Mouse (Mus musculus) cortical plate, adult 2 months (tissue): ENCODE data around the gene Pip5kl1.
A peak's percentile ranks its signal among the peaks of the same experiment; 100 is the strongest.

Experiments
- CTCF ChIP-seq: fragments of 200-500 bp; IDR thresholded peaks from 2 replicates; pipeline ENCODE4 v1.5.1; 2011; ENCODE audit warnings: mild to moderate bottlenecking, control low read depth, low read length; ENCODE audit not compliant: insufficient read depth; ENCODE audit errors: extremely low read depth
- POLR2A ChIP-seq: fragments of 200-500 bp; IDR thresholded peaks from 2 replicates; pipeline ENCODE4 v1.6.1; 2011; ENCODE audit warnings: mild to moderate bottlenecking, low read length, control low read depth; ENCODE audit not compliant: insufficient read depth; ENCODE audit errors: extremely low read depth

DNA sequence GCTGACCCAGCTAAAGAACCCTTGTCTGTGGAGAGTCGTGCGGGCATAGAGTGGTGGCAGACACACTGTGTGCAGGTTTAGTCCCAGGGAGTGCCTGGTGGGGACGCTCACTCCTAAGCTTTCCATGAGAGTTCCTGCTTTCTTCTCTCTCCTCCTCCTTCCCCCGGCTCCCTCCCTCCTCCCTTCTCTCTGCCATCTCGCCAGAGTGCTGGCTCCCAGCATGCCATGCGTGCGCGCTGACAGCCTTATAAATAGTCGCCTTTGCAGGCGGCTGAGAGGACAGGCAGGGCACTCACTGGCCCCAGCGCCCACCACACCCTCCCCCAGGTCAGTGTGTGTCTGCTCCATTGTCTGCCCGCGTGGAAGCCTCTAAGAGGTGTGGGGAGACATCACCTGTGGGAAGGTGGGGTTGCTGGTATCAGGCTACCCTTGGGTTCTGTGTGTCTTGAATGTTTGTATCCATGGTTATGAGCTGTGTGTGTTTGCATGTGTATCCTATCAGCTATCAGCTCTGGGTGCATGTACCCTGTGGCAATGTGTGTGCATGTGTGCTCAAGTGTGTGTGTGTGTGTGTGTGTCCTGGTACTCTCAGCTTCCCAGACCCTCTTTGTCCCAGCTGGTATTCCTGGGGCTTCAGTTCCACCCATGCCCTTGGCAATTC, 50.7 kb downstream of the Pip5kl1 start:
- TF ChIP-seq CTCF, result peak; percentile 38
- TF ChIP-seq POLR2A, result peak; percentile 95
